18 mouse cellular contexts compared by ENCODE assay signal in the genomic region with DNA sequence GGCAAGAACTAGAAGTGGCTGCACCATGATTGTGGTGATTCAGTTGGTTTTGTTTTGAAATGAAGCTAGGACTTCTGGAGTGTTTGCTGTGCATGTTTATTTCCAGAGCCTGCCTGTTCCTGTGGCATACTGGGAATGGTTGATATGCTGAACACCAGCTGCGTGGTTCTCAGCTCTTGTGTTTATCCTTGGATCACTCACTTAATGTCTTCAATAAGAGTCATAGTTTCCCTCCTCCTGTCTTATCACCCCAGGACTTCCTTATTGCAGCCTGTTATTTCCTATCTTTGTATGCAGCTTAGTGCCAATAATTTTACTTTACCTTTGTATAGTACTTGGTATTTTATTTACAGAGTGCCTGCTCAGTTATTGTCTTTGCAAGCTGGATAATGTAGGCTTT.
DNase-seq lines count a peak whose midpoint lies in the region; ATAC-seq and TF ChIP-seq lines count a peak whose summit lies in the region.
"Had no signal": no experiment of that assay in that cellular context is flagged by ENCODE, and none has a peak within 500 bp of the region (broad histone marks: within the 10 kb centered on the region; RNA-seq: fewer than 3 reads in every experiment).

No protein-coding gene starts in this region.

- no peak overlapping the region for H3K9ac ChIP-seq in liver, embryonic 13.5 days
- H3K9ac ChIP-seq in forebrain, embryonic 16.5 days (replicated peaks; ENCODE audit: low read depth, low read length) = no peak overlapping the region
- H3K9ac ChIP-seq in forebrain, embryonic 13.5 days = no peak overlapping the region
- H3K9ac ChIP-seq: heart, embryonic 15.5 days; hindbrain, embryonic 13.5 days; limb, embryonic 13.5 days; lung, embryonic 14.5 days; neural tube, embryonic 12.5 days had no signal

- 24% methylated on average over 1 of the region's 1 CpGs for WGBS in liver, embryonic 13.5 days (ENCODE audit: insufficient replicate concordance)
- 50% methylated on average over 1 of the region's 1 CpGs for WGBS in olfactory bulb, adult 2 months
- 79% methylated on average over 1 of the region's 1 CpGs for WGBS in forebrain, embryonic 16.5 days
- 91% methylated on average over 1 of the region's 1 CpGs for WGBS in forebrain, embryonic 13.5 days

- no peak for TF ChIP-seq CTCF in olfactory bulb, adult 2 months (IDR thresholded peaks at IDR 0.05; ENCODE audit: insufficient read depth, low read depth, low read length)

- H3K9me3 ChIP-seq in liver, embryonic 13.5 days (replicated peaks) = no peaks in the 10 kb centered on the region
- H3K9me3 ChIP-seq in forebrain, embryonic 16.5 days (ENCODE audit: control insufficient read depth, low read length) = no peaks in the 10 kb centered on the region
- H3K9me3 ChIP-seq in forebrain, embryonic 13.5 days (replicated peaks) = no peaks in the 10 kb centered on the region
- H3K9me3 ChIP-seq: embryonic facial prominence, embryonic 10.5 days; heart, embryonic 15.5 days; hindbrain, embryonic 13.5 days; limb, embryonic 13.5 days; neural tube, embryonic 12.5 days had no signal

- 0 out of 2 replicates have a peak overlapping the region, but pooled peaks have one; percentile 20 for H3K27ac ChIP-seq in liver, embryonic 13.5 days
- H3K27ac ChIP-seq in olfactory bulb, adult 2 months (ENCODE audit: insufficient read depth, low read depth, low read length) = peak overlapping the region; percentile 23; the same call in 1 of the 2 replicates
- no peak overlapping the region for H3K27ac ChIP-seq in forebrain, embryonic 16.5 days (ENCODE audit: low read length)
- H3K27ac ChIP-seq in forebrain, embryonic 13.5 days = no peak overlapping the region
- H3K27ac ChIP-seq: embryonic facial prominence, embryonic 10.5 days; heart, embryonic 15.5 days; hindbrain, embryonic 13.5 days; limb, embryonic 13.5 days; neural tube, embryonic 12.5 days had no signal

- H3K4me2 ChIP-seq in liver, embryonic 13.5 days = no peak overlapping the region
- H3K4me2 ChIP-seq in forebrain, embryonic 16.5 days (ENCODE audit: low read length) = no peak overlapping the region
- no peak overlapping the region for H3K4me2 ChIP-seq in forebrain, embryonic 13.5 days
- H3K4me2 ChIP-seq: heart, embryonic 15.5 days; hindbrain, embryonic 13.5 days; limb, embryonic 13.5 days; lung, embryonic 14.5 days; neural tube, embryonic 12.5 days had no signal

- H3K4me1 ChIP-seq in liver, embryonic 13.5 days (replicated peaks) = 0 out of 2 replicates have a peak, but pooled peaks cover 3% of the 10 kb centered on the region
- H3K4me1 ChIP-seq in olfactory bulb, adult 2 months (ENCODE audit: control insufficient read depth, insufficient read depth, low read length) = no peaks in the 10 kb centered on the region
- peaks cover 8% of the 10 kb centered on the region; the same call in 1 of the 2 replicates for H3K4me1 ChIP-seq in forebrain, embryonic 16.5 days (replicated peaks; ENCODE audit: control insufficient read depth, insufficient read depth, low read length)
- H3K4me1 ChIP-seq in forebrain, embryonic 13.5 days = no peaks in the 10 kb centered on the region
- H3K4me1 ChIP-seq: embryonic facial prominence, embryonic 10.5 days; heart, embryonic 15.5 days; hindbrain, embryonic 13.5 days; neural tube, embryonic 12.5 days had no signal

- ATAC-seq in liver, embryonic 13.5 days (ENCODE audit: low read depth) = no peak
- no peak for ATAC-seq in forebrain, embryonic 16.5 days
- ATAC-seq in forebrain, embryonic 13.5 days = no peak
- ATAC-seq: forebrain, embryonic 14.5 days had no signal

- no peaks in the 10 kb centered on the region for H3K36me3 ChIP-seq in liver, embryonic 13.5 days
- no peaks in the 10 kb centered on the region for H3K36me3 ChIP-seq in forebrain, embryonic 16.5 days (ENCODE audit: control insufficient read depth, insufficient read depth)
- H3K36me3 ChIP-seq in forebrain, embryonic 13.5 days (ENCODE audit: poor library complexity, severe bottlenecking) = no peaks in the 10 kb centered on the region
- H3K36me3 ChIP-seq: embryonic facial prominence, embryonic 10.5 days; heart, embryonic 15.5 days; hindbrain, embryonic 13.5 days; limb, embryonic 13.5 days; neural tube, embryonic 12.5 days had no signal

- no peaks in the 10 kb centered on the region for H3K27me3 ChIP-seq in liver, embryonic 13.5 days
- no peaks in the 10 kb centered on the region for H3K27me3 ChIP-seq in forebrain, embryonic 16.5 days (replicated peaks; ENCODE audit: control insufficient read depth, insufficient read depth, low read length)
- no peaks in the 10 kb centered on the region for H3K27me3 ChIP-seq in forebrain, embryonic 13.5 days
- H3K27me3 ChIP-seq: heart, embryonic 15.5 days; hindbrain, embryonic 13.5 days; limb, embryonic 13.5 days; neural tube, embryonic 12.5 days had no signal

- H3K4me3 ChIP-seq in liver, embryonic 13.5 days (replicated peaks) = no peak overlapping the region
- no peak overlapping the region for H3K4me3 ChIP-seq in olfactory bulb, adult 2 months (ENCODE audit: insufficient read depth, low read depth, low read length)
- H3K4me3 ChIP-seq in forebrain, embryonic 16.5 days (replicated peaks; ENCODE audit: low read length) = no peak overlapping the region
- H3K4me3 ChIP-seq in forebrain, embryonic 13.5 days = no peak overlapping the region
- H3K4me3 ChIP-seq: embryonic facial prominence, embryonic 10.5 days; heart, embryonic 15.5 days; hindbrain, embryonic 13.5 days; limb, embryonic 13.5 days; neural tube, embryonic 12.5 days had no signal

- no peak for DNase-seq in liver, embryonic 13.5 days
- no peak for DNase-seq in liver
- peak; percentile 41 for DNase-seq in 416B (ENCODE audit: low read depth)
- DNase-seq in MEL-GATA-1-ER (ENCODE audit: extremely low read depth, low read depth) = peak; percentile 13
- DNase-seq: cerebellum, postnatal 10 days; kidney, postnatal 10 days; lung, embryonic 14.5 days; right cerebral cortex, postnatal 25 days; thymus, adult 2 months had no signal

- no peak for TF ChIP-seq POLR2A in olfactory bulb, adult 2 months (IDR thresholded peaks at IDR 0.05; ENCODE audit: insufficient read depth, low read depth, low read length)

Comparison
In these comparisons a context has a peak if more than half of its experiments do, and no peak if none do; other contexts are left out.
1. DNase-seq: peak in 416B (single experiment) and MEL-GATA-1-ER (single experiment); none in liver, embryonic 13.5 days (single experiment) and liver (single experiment).
2. H3K27ac ChIP-seq: peak in liver, embryonic 13.5 days (single experiment) and olfactory bulb, adult 2 months (single experiment); none in forebrain, embryonic 16.5 days (single experiment) and forebrain, embryonic 13.5 days (single experiment).